Mouse (Mus musculus) hindbrain, embryonic 11.5 days (tissue): Measurements from ENCODE around the gene Batf. TPM values are rescaled to one million over a fixed set of nuclear protein-coding genes. Genes with fewer than 3 reads are reported as not detected.

ENCODE experiments used
- ATAC-seq: fragments of 200-750 bp; cut with Nextera tagmentation; 2 replicates; pipeline ENCODE4 v1.8.0; 2017; ENCODE audit warnings: mild to moderate bottlenecking, moderate TSS enrichment, moderate library complexity; ENCODE audit not compliant: low FRiP score
- DNase-seq: peaks from one replicate; pipeline ENCODE4 v3.0.0-alpha.2; 2015; ENCODE audit warnings: low spot score
- H3K27ac ChIP-seq: fragments of 300-500 bp; sonication (generic); 2 replicates; pipeline ENCODE4 v1.5.1; 2014; ENCODE audit warnings: mild to moderate bottlenecking, low read depth, low read length
- H3K27me3 ChIP-seq: fragments of 300-500 bp; sonication (generic); 2 replicates; pipeline ENCODE4 v1.6.1; 2014; ENCODE audit warnings: mild to moderate bottlenecking, low read length, moderate library complexity, mixed read lengths; ENCODE audit not compliant: control insufficient read depth, insufficient read depth
- H3K36me3 ChIP-seq: fragments of 300-500 bp; sonication (generic); 2 replicates; pipeline ENCODE4 v1.6.1; 2014; ENCODE audit warnings: mild to moderate bottlenecking, low read length, moderate library complexity, mixed read lengths; ENCODE audit not compliant: control insufficient read depth, insufficient read depth
- H3K4me1 ChIP-seq: fragments of 300-500 bp; sonication (generic); replicated peaks from 2 replicates; pipeline ENCODE4 v1.6.1; 2014; ENCODE audit warnings: low read length, mixed read lengths; ENCODE audit not compliant: control insufficient read depth, insufficient read depth
- H3K4me2 ChIP-seq: fragments of 300-500 bp; sonication (generic); replicated peaks from 2 replicates; pipeline ENCODE4 v1.6.1; 2014; ENCODE audit warnings: mild to moderate bottlenecking, low read depth, low read length
- H3K4me3 ChIP-seq: fragments of 300-500 bp; sonication (generic); 2 replicates; pipeline ENCODE4 v1.5.1; 2014; ENCODE audit warnings: low read depth, low read length
- H3K9ac ChIP-seq: fragments of 300-500 bp; sonication (generic); 2 replicates; pipeline ENCODE4 v1.6.1; 2014; ENCODE audit warnings: low read depth, low read length
- H3K9me3 ChIP-seq: fragments of 300-500 bp; sonication (generic); 2 replicates; pipeline ENCODE4 v1.6.1; 2016; ENCODE audit warnings: low read length; ENCODE audit not compliant: control insufficient read depth
- WGBS: fragments of 180-500 bp; shearing (Covaris S2); extraction: QIAGEN DNeasy Blood & Tissue Kit; methylation state at CpG from one replicate; pipeline ENCODE4 v1.1.7; 2014; 5-methylcytosine and 5-hydroxymethylcytosine counted together
- polyA plus RNA-seq: library from polyadenylated mRNA; unstranded; fragments of >200 nt; fragmentation: Nextera tagmentation; extraction: Ambion mirVana; gene quantifications from 2 replicates; pipeline ENCODE4 v1.2.1, GENCODE M21; 2014

The Batf gene
- polyA plus RNA-seq, 1 experiment from 2014 or later = 2.2 TPM

DNA sequence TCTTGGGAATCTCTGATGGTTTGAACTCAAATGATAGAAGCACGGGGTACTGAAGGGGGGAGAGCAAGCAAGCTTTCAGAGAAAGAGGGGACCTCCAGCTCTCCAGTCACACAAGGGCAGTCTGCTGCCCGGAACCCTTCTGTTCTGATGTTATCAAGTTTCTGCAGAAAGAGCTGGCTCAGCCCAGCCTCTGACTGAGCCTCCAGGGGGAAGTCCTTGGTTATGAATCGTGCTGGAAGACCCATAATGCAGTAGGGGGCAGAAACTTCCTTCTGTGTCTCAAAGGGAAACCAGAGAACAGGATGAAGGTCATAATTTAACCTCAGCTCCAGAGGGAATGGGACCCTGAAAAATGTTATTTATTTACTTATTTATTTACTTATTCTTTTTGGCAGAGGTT is 16.4 kb upstream of the Batf start:
- no peak overlapping the region for H3K4me3 ChIP-seq
- no peaks in the 10 kb centered on the region for H3K4me1 ChIP-seq
- no peak overlapping the region for H3K9ac ChIP-seq
- H3K27ac ChIP-seq = no peak overlapping the region
- ATAC-seq = no peak
- no peak overlapping the region for H3K4me2 ChIP-seq
- WGBS = 69% methylated on average over 3 of the region's 3 CpGs
- H3K36me3 ChIP-seq = no peaks in the 10 kb centered on the region
- no peaks in the 10 kb centered on the region for H3K9me3 ChIP-seq
- no peak for DNase-seq
- no peaks in the 10 kb centered on the region for H3K27me3 ChIP-seq

DNA sequence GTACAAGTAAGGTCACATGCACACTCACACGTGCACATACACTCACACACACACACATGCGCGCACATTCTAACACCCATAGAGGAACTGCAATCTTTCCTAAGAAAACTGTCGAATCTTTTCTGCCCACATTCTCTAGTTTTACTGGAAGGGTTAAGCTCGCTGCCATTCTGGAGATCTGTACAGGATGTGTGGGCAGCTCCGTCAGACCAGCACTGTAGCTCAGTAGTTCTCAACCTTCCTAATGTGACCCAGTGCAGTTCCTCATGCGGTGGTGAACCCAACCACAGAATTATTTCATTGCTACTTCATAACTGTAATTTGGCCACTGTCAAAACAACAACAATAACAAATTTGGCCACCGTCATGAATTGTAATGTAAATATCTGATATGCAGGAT is 12.6 kb upstream of the Batf start:
- Histone ChIP-seq H3K36me3 (no peaks in the 10 kb centered on the region), H3K4me1 (no peaks in the 10 kb centered on the region), H3K27me3 (no peaks in the 10 kb centered on the region), H3K4me3 (no peak overlapping the region), H3K27ac (no peak overlapping the region), H3K4me2 (no peak overlapping the region), H3K9ac (no peak overlapping the region), H3K9me3 (no peaks in the 10 kb centered on the region)
- WGBS = 91% methylated on average over 8 of the region's 8 CpGs
- ATAC-seq (no peak), DNase-seq (no peak)

DNA sequence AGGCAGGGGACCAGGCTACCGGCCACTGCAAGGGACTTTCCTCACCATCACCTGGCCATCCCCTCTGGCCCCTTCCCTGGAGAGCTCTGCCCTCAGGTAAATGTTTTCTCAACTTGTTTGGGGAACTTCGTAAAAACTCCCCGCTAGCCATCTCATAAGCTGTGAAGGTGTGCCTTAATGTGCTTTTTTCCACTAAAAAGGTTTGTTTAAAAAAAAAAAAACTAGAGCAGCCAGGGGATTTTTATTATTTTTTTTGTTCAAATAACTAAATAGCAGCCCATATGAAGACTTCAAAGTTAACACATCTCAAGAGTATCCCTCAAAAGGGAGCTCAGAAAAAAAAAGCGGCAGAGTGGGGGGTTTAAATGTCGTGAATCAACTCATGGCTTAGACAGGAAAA is 7.4 kb upstream of the Batf start:
- H3K36me3 ChIP-seq = no peaks in the 10 kb centered on the region
- no peaks in the 10 kb centered on the region for H3K4me1 ChIP-seq
- DNase-seq (no peak), ATAC-seq (no peak)
- no peak overlapping the region for H3K4me3 ChIP-seq
- WGBS = 81% methylated on average over 5 of the region's 5 CpGs
- no peak overlapping the region for H3K9ac ChIP-seq
- H3K4me2 ChIP-seq = no peak overlapping the region
- no peak overlapping the region for H3K27ac ChIP-seq
- no peaks in the 10 kb centered on the region for H3K9me3 ChIP-seq
- H3K27me3 ChIP-seq = no peaks in the 10 kb centered on the region

DNA sequence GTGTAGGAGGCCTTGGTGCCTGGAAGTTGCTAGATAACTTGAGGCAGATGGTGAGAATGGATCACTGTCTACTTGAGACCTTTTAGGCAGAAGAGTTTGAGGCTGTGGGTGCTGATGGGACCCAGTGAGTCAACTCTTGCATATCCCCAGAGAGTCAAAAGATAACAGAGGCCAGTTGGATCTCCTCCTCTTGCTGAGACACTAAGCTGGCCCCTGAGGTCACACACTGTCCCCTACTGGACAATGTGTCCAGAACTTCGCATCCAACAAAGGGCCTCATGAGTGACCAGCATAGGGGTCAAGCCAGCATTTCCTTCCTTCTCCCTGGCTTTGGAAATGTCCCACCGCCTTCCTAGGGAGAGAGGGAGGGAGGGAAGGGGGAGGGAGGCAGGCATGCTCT is 6.7 kb upstream of the Batf start:
- Histone ChIP-seq H3K27ac (no peak overlapping the region), H3K4me1 (no peaks in the 10 kb centered on the region), H3K9ac (no peak overlapping the region), H3K4me3 (no peak overlapping the region), H3K27me3 (no peaks in the 10 kb centered on the region), H3K9me3 (no peaks in the 10 kb centered on the region), H3K36me3 (no peaks in the 10 kb centered on the region), H3K4me2 (no peak overlapping the region)
- DNase-seq = no peak
- 47% methylated on average over 2 of the region's 2 CpGs for WGBS
- no peak for ATAC-seq

GRCm38 (mm10) chr12:85682328-85682727 is 4.1 kb upstream of the Batf start:
- no peaks in the 10 kb centered on the region for H3K4me1 ChIP-seq
- DNase-seq (no peak), ATAC-seq (no peak)
- H3K4me2 ChIP-seq = no peak overlapping the region
- H3K9ac ChIP-seq = no peak overlapping the region
- no peaks in the 10 kb centered on the region for H3K9me3 ChIP-seq
- no peaks in the 10 kb centered on the region for H3K27me3 ChIP-seq
- 44% methylated on average over 2 of the region's 2 CpGs for WGBS
- H3K4me3 ChIP-seq = no peak overlapping the region
- H3K36me3 ChIP-seq = no peaks in the 10 kb centered on the region
- H3K27ac ChIP-seq = no peak overlapping the region

DNA sequence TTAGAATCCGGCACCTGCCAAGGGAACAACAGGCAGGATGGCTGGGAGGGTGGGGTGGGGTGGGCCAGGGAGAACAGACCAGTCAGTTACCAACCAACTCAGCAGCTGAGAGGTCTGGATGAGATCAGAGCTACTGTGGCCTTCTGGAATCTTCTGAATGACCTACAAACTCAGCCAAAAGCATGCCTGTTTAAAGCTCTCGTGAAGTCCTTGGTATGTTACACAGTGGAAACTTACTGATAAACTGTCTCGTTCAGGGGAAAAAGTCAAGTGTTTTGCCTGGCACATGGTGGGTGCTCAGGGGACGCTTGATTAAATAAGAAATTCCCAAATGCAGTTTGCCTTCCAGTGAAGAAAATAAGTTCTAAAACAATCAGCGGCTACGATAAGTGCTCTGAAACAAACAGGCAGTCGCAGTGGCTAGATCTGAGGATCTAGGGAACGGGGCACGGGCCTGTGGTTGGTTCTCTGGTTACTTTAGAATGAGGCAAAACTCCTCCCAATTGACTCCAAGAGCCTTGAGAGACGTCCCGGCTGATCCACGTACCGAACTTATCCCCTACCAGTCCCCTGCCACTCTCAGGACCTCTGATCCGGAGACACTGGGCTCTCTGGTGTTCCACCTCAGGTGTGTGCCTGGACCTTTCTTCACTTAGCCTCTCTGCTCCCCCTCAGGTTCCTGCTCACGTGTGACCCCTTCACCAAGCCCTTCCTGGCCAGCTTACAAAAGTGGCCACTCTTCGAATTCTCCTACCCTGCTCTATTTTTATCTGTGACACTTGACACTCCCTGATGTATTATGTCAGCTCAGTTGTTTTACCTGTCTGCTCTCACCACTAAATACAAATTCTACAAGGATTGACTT is 1.8 kb upstream of the Batf start:
- Histone ChIP-seq H3K27me3 (no peaks in the 10 kb centered on the region), H3K9me3 (no peaks in the 10 kb centered on the region), H3K9ac (no peak overlapping the region), H3K27ac (no peak overlapping the region), H3K4me2 (no peak overlapping the region), H3K4me1 (no peaks in the 10 kb centered on the region), H3K36me3 (no peaks in the 10 kb centered on the region), H3K4me3 (no peak overlapping the region)
- 84% methylated on average over 16 of the region's 16 CpGs for WGBS
- no peak for ATAC-seq
- no peak for DNase-seq

DNA sequence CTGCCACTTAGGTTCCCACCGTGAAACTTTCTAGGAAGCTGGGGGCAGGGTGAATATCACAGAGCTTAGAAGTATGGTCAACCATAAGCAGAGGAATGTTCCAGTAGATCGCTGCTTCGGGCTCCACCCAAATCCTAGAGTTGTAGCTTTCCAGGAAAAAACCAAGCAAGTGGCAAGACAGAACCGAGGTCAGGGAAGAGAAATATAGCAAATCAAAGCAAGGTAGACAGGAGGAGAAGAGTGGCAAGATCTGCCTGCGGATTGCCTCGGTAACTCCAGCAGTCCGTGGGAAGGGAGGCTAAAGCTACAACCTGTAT is 706 bp downstream of the Batf start:
- no peak overlapping the region for H3K4me3 ChIP-seq
- H3K27ac ChIP-seq = no peak overlapping the region
- DNase-seq (no peak), ATAC-seq (no peak)
- no peak overlapping the region for H3K9ac ChIP-seq
- no peak overlapping the region for H3K4me2 ChIP-seq
- H3K36me3 ChIP-seq = no peaks in the 10 kb centered on the region
- 80% methylated on average over 7 of the region's 7 CpGs for WGBS
- H3K4me1 ChIP-seq = no peaks in the 10 kb centered on the region
- H3K27me3 ChIP-seq = no peaks in the 10 kb centered on the region
- H3K9me3 ChIP-seq = no peaks in the 10 kb centered on the region

GRCm38 (mm10) chr12:85687846-85688245 is 1.4 kb downstream of the Batf start:
- H3K27me3 ChIP-seq = no peaks in the 10 kb centered on the region
- H3K4me2 ChIP-seq = no peak overlapping the region
- DNase-seq = no peak
- H3K9me3 ChIP-seq = no peaks in the 10 kb centered on the region
- no peak overlapping the region for H3K27ac ChIP-seq
- H3K9ac ChIP-seq = no peak overlapping the region
- H3K4me1 ChIP-seq = no peaks in the 10 kb centered on the region
- no peak overlapping the region for H3K4me3 ChIP-seq
- no peaks in the 10 kb centered on the region for H3K36me3 ChIP-seq
- WGBS = 67% methylated on average over 6 of the region's 6 CpGs
- ATAC-seq = no peak

DNA sequence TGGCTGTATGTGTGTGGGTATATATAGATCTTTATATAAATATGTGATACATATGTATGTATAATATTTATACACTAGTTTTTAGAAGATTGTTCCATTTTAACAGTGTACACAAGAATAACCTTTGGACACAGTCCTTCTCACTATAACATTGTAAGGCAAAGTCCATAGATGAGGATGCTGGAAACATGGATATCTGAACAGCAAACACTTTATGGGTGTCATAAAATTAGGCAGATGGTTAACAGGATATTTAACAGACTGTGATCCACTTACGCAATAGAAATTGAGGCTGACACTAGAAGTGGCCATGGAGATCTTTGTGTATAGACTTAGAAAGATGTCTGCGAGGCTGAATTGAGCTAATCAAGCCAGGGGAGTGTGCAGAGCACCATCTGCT is 9.3 kb downstream of the Batf start:
- no peak for DNase-seq
- H3K4me3 ChIP-seq = no peak overlapping the region
- WGBS = 94% methylated on average over 2 of the region's 2 CpGs
- H3K36me3 ChIP-seq = no peaks in the 10 kb centered on the region
- no peaks in the 10 kb centered on the region for H3K27me3 ChIP-seq
- no peak overlapping the region for H3K4me2 ChIP-seq
- no peaks in the 10 kb centered on the region for H3K9me3 ChIP-seq
- H3K4me1 ChIP-seq = no peaks in the 10 kb centered on the region
- no peak overlapping the region for H3K9ac ChIP-seq
- no peak overlapping the region for H3K27ac ChIP-seq
- no peak for ATAC-seq
